Mouse (Mus musculus): ENCODE data around the gene Myh3. TPM values are rescaled to one million over a fixed set of nuclear protein-coding genes. Genes with fewer than 3 reads are reported as not detected.

Myh3 gene
- polyA plus RNA-seq, 1 experiment, result 0.11 TPM

GRCm38 (mm10) chr11:67145482-67146408 is 67.6 kb downstream of the Myh3 start:
- WGBS, result 84% methylated on average over 5 of the region's 5 CpGs
- H3K4me1 ChIP-seq (ENCODE audit: control insufficient read depth, insufficient read depth, low read length), result no peaks in the 10 kb centered on the region
- TF ChIP-seq CTCF (IDR thresholded peaks at IDR 0.05; ENCODE audit: borderline replicate concordance, insufficient read depth, low read depth, low read length), result no peak
- no peak for TF ChIP-seq POLR2A (IDR thresholded peaks at IDR 0.05; ENCODE audit: borderline replicate concordance, insufficient read depth, low read length)
- H3K4me3 ChIP-seq (replicated peaks; ENCODE audit: insufficient read depth, low read depth, low read length), result no peak overlapping the region
- no peak for DNase-seq
- no peaks in the 10 kb centered on the region for H3K27me3 ChIP-seq (ENCODE audit: control insufficient read depth, insufficient read depth, low read length)
- H3K27ac ChIP-seq (ENCODE audit: insufficient read depth, low read length), result no peak overlapping the region

- TF ChIP-seq CTCF (IDR thresholded peaks at IDR 0.05; ENCODE audit: borderline replicate concordance, insufficient read depth, low read depth, low read length), result no peak
- no peak for TF ChIP-seq POLR2A (IDR thresholded peaks at IDR 0.05; ENCODE audit: borderline replicate concordance, insufficient read depth, low read length)
- Histone ChIP-seq H3K27ac (ENCODE audit: insufficient read depth, low read length) (no peak overlapping the region), H3K4me1 (ENCODE audit: control insufficient read depth, insufficient read depth, low read length) (no peaks in the 10 kb centered on the region), H3K4me3 (replicated peaks; ENCODE audit: insufficient read depth, low read depth, low read length) (no peak overlapping the region), H3K27me3 (ENCODE audit: control insufficient read depth, insufficient read depth, low read length) (no peaks in the 10 kb centered on the region)
- 97% methylated on average over 4 of the region's 4 CpGs for WGBS
- no peak for DNase-seq
Observed at GRCm38 (mm10) chr11:67146409-67147282, 68.5 kb downstream of the Myh3 start.

GRCm38 (mm10) chr11:67147283-67147921 is 69.3 kb downstream of the Myh3 start:
- no peak for DNase-seq
- 93% methylated on average over 12 of the region's 12 CpGs for WGBS
- Histone ChIP-seq H3K4me1 (ENCODE audit: control insufficient read depth, insufficient read depth, low read length) (no peaks in the 10 kb centered on the region), H3K4me3 (replicated peaks; ENCODE audit: insufficient read depth, low read depth, low read length) (no peak overlapping the region), H3K27me3 (ENCODE audit: control insufficient read depth, insufficient read depth, low read length) (no peaks in the 10 kb centered on the region; the same call in 1 of the 2 replicates), H3K27ac (ENCODE audit: insufficient read depth, low read length) (no peak overlapping the region)
- no peak for TF ChIP-seq POLR2A (IDR thresholded peaks at IDR 0.05; ENCODE audit: borderline replicate concordance, insufficient read depth, low read length)
- no peak for TF ChIP-seq CTCF (IDR thresholded peaks at IDR 0.05; ENCODE audit: borderline replicate concordance, insufficient read depth, low read depth, low read length)

- Histone ChIP-seq H3K27ac (ENCODE audit: insufficient read depth, low read length) (no peak overlapping the region), H3K4me3 (replicated peaks; ENCODE audit: insufficient read depth, low read depth, low read length) (no peak overlapping the region), H3K4me1 (ENCODE audit: control insufficient read depth, insufficient read depth, low read length) (no peaks in the 10 kb centered on the region; the same call in 1 of the 2 replicates), H3K27me3 (ENCODE audit: control insufficient read depth, insufficient read depth, low read length) (no peaks in the 10 kb centered on the region; the same call in 1 of the 2 replicates)
- WGBS, result 74% methylated on average over 4 of the region's 4 CpGs
- no peak for DNase-seq
- TF ChIP-seq CTCF (IDR thresholded peaks at IDR 0.05; ENCODE audit: borderline replicate concordance, insufficient read depth, low read depth, low read length), result no peak
- no peak for TF ChIP-seq POLR2A (IDR thresholded peaks at IDR 0.05; ENCODE audit: borderline replicate concordance, insufficient read depth, low read length)
Observed at GRCm38 (mm10) chr11:67148286-67149012, 70.3 kb downstream of the Myh3 start.

GRCm38 (mm10) chr11:67150237-67150636 is 72.1 kb downstream of the Myh3 start:
- no peak overlapping the region for H3K4me3 ChIP-seq (replicated peaks; ENCODE audit: insufficient read depth, low read depth, low read length)
- DNase-seq, result no peak
- H3K27me3 ChIP-seq (ENCODE audit: control insufficient read depth, insufficient read depth, low read length), result no peaks in the 10 kb centered on the region; the same call in 1 of the 2 replicates
- no peaks in the 10 kb centered on the region; the same call in 1 of the 2 replicates for H3K4me1 ChIP-seq (ENCODE audit: control insufficient read depth, insufficient read depth, low read length)
- TF ChIP-seq CTCF (IDR thresholded peaks at IDR 0.05; ENCODE audit: borderline replicate concordance, insufficient read depth, low read depth, low read length) (no peak), POLR2A (IDR thresholded peaks at IDR 0.05; ENCODE audit: borderline replicate concordance, insufficient read depth, low read length) (no peak)
- H3K27ac ChIP-seq (ENCODE audit: insufficient read depth, low read length), result no peak overlapping the region
- 88% methylated on average over 2 of the region's 2 CpGs for WGBS

- TF ChIP-seq CTCF (IDR thresholded peaks at IDR 0.05; ENCODE audit: borderline replicate concordance, insufficient read depth, low read depth, low read length), result no peak
- TF ChIP-seq POLR2A (IDR thresholded peaks at IDR 0.05; ENCODE audit: borderline replicate concordance, insufficient read depth, low read length), result no peak
- no peaks in the 10 kb centered on the region; the same call in 1 of the 2 replicates for H3K4me1 ChIP-seq (ENCODE audit: control insufficient read depth, insufficient read depth, low read length)
- H3K4me3 ChIP-seq (replicated peaks; ENCODE audit: insufficient read depth, low read depth, low read length), result no peak overlapping the region
- WGBS, result 89% methylated on average over 3 of the region's 3 CpGs
- DNase-seq, result no peak
- H3K27me3 ChIP-seq (ENCODE audit: control insufficient read depth, insufficient read depth, low read length), result no peaks in the 10 kb centered on the region; the same call in 1 of the 2 replicates
- no peak overlapping the region for H3K27ac ChIP-seq (ENCODE audit: insufficient read depth, low read length)
Observed at GRCm38 (mm10) chr11:67151159-67151558, 73.1 kb downstream of the Myh3 start.

Other genes starting within 250 kb of the Myh3 start
- 0.35 and 0.43 TPM in 2 replicates for gene Pirt, start 166.3 kb upstream of the Myh3 start, polyA plus RNA-seq (2012; rRNA removed)
- gene Tmem238l, start 121.7 kb upstream of the Myh3 start, polyA plus RNA-seq (2012; rRNA removed), result not detected in 2 replicates
- gene Tmem220, start 53.1 kb upstream of the Myh3 start, polyA plus RNA-seq (2012; rRNA removed), result 0.75 and 1.5 TPM in 2 replicates
- 28.9 and 29.0 TPM in 2 replicates for gene Adprm, start 25.7 kb upstream of the Myh3 start, polyA plus RNA-seq (2012; rRNA removed)
- gene Sco1, start 25.6 kb upstream of the Myh3 start, polyA plus RNA-seq (2012; rRNA removed), result 7.4 and 8.6 TPM in 2 replicates
- not detected in 2 replicates for gene Myh2, start 92.7 kb downstream of the Myh3 start, polyA plus RNA-seq (2012; rRNA removed)
- not detected in 2 replicates for gene Myh1, start 121.8 kb downstream of the Myh3 start, polyA plus RNA-seq (2012; rRNA removed)
- gene Myh4, start 159.7 kb downstream of the Myh3 start, polyA plus RNA-seq (2012; rRNA removed), result 0.02 TPM in 1 of 2 replicates, not detected in the other
- 0.03 TPM in 2 replicates for gene Myh8, start 198.8 kb downstream of the Myh3 start, polyA plus RNA-seq (2012; rRNA removed)
- 0.75 and 0.87 TPM in 2 replicates for gene Myh13, start 243.4 kb downstream of the Myh3 start, polyA plus RNA-seq (2012; rRNA removed)

Measured in cerebellum, adult 2 months (tissue).